Mouse (Mus musculus): ENCODE measurements around the gene Cfap43. TPM values are rescaled to one million over a fixed set of nuclear protein-coding genes. Genes with fewer than 3 reads are reported as not detected.

Cfap43 gene
- polyA plus RNA-seq, 1 experiment = 0.02 TPM

GRCm38 (mm10) chr19:47695725-47696124 is 223.4 kb downstream of the Cfap43 start:
- H3K4me3 ChIP-seq = no peak overlapping the region
- no peak for TF ChIP-seq REST (IDR thresholded peaks at IDR 0.05; ENCODE audit: insufficient read depth, insufficient read length)
- no peak for TF ChIP-seq TCF3 (IDR thresholded peaks at IDR 0.05; ENCODE audit: insufficient read length, low read depth)
- TF ChIP-seq E2F4 (IDR thresholded peaks at IDR 0.05; ENCODE audit: insufficient read depth) = no peak
- no peak for TF ChIP-seq MAX (IDR thresholded peaks at IDR 0.05; ENCODE audit: low read depth)
- no peak for TF ChIP-seq CEBPB (IDR thresholded peaks at IDR 0.05; ENCODE audit: insufficient read depth, poor library complexity, severe bottlenecking)
- no peak for TF ChIP-seq POLR2AphosphoS2 (IDR thresholded peaks at IDR 0.05; ENCODE audit: insufficient read length, low read depth)
- no peak for TF ChIP-seq SRF (IDR thresholded peaks at IDR 0.05; ENCODE audit: control insufficient read depth, insufficient read length, low read depth)
- no peak for TF ChIP-seq TCF12 (IDR thresholded peaks at IDR 0.05; ENCODE audit: insufficient read depth, poor library complexity, severe bottlenecking)
- TF ChIP-seq MYOG (IDR thresholded peaks at IDR 0.05; ENCODE audit: control insufficient read depth in 1 of 3, insufficient read depth in 1 of 3, insufficient read length in 2 of 3, low read depth in 2 of 3) = no peak
- no peak overlapping the region for H3ac ChIP-seq (ENCODE audit: control insufficient read depth, insufficient read length)
- no peaks in the 10 kb centered on the region for H3K27me3 ChIP-seq (ENCODE audit: control insufficient read depth, insufficient read depth, insufficient read length)
- no peaks in the 10 kb centered on the region for H3K36me3 ChIP-seq (ENCODE audit: control insufficient read depth, insufficient read depth)
- H3K4me2 ChIP-seq (ENCODE audit: low read depth) = no peak overlapping the region
- no peaks in the 10 kb centered on the region for H3K79me2 ChIP-seq (ENCODE audit: control insufficient read depth, insufficient read depth)

- H3K4me2 ChIP-seq (ENCODE audit: low read depth) = no peak within 1 kb of the TSS
- H3K4me3 ChIP-seq = no peak within 1 kb of the TSS
- H3K36me3 ChIP-seq (ENCODE audit: control insufficient read depth, insufficient read depth) = no peaks in the 10 kb centered on the region
- H3K27me3 ChIP-seq (ENCODE audit: control insufficient read depth, insufficient read depth, insufficient read length) = no peaks in the 10 kb centered on the region
- TF ChIP-seq E2F4 (IDR thresholded peaks at IDR 0.05; ENCODE audit: insufficient read depth) (no peak), TCF3 (IDR thresholded peaks at IDR 0.05; ENCODE audit: insufficient read length, low read depth) (no peak), SRF (IDR thresholded peaks at IDR 0.05; ENCODE audit: control insufficient read depth, insufficient read length, low read depth) (no peak), MAX (IDR thresholded peaks at IDR 0.05; ENCODE audit: low read depth) (no peak), MYOD1 (IDR thresholded peaks at IDR 0.05; ENCODE audit: control insufficient read depth in 1 of 3, insufficient read length in 2 of 3, low read depth in 2 of 3) (no peak), TCF12 (IDR thresholded peaks at IDR 0.05; ENCODE audit: insufficient read depth, poor library complexity, severe bottlenecking) (no peak), USF1 (IDR thresholded peaks at IDR 0.05; ENCODE audit: low read depth) (no peak), POLR2AphosphoS2 (IDR thresholded peaks at IDR 0.05; ENCODE audit: insufficient read length, low read depth) (no peak), MYOG (IDR thresholded peaks at IDR 0.05; ENCODE audit: control insufficient read depth in 1 of 3, insufficient read depth in 1 of 3, insufficient read length in 2 of 3, low read depth in 2 of 3) (no peak), POLR2A (IDR thresholded peaks at IDR 0.05; ENCODE audit: insufficient read length, low read depth) (no peak), REST (IDR thresholded peaks at IDR 0.05; ENCODE audit: insufficient read depth, insufficient read length) (no peak), CEBPB (IDR thresholded peaks at IDR 0.05; ENCODE audit: insufficient read depth, poor library complexity, severe bottlenecking) (no peak)
- H3ac ChIP-seq (ENCODE audit: control insufficient read depth, insufficient read length) = no peak within 1 kb of the TSS
- no peaks in the 10 kb centered on the region for H3K79me2 ChIP-seq (ENCODE audit: control insufficient read depth, insufficient read depth)
Measured at GRCm38 (mm10) chr19:47691994-47692393, 227.1 kb downstream of the Cfap43 start, which contains the start of gene Col17a1. Gene Col17a1, minus strand, starts transcription at chr19:47692094.

GRCm38 (mm10) chr19:47689592-47689991 is 229.5 kb downstream of the Cfap43 start:
- H3K4me2 ChIP-seq (ENCODE audit: low read depth) = no peak overlapping the region
- H3ac ChIP-seq (ENCODE audit: control insufficient read depth, insufficient read length) = no peak overlapping the region
- no peaks in the 10 kb centered on the region for H3K36me3 ChIP-seq (ENCODE audit: control insufficient read depth, insufficient read depth)
- H3K79me2 ChIP-seq (ENCODE audit: control insufficient read depth, insufficient read depth) = no peaks in the 10 kb centered on the region
- no peak overlapping the region for H3K4me3 ChIP-seq
- H3K27me3 ChIP-seq (ENCODE audit: control insufficient read depth, insufficient read depth, insufficient read length) = no peaks in the 10 kb centered on the region
- no peak for TF ChIP-seq TCF12 (IDR thresholded peaks at IDR 0.05; ENCODE audit: insufficient read depth, poor library complexity, severe bottlenecking)
- TF ChIP-seq POLR2AphosphoS2 (IDR thresholded peaks at IDR 0.05; ENCODE audit: insufficient read length, low read depth) = no peak
- TF ChIP-seq USF1 (IDR thresholded peaks at IDR 0.05; ENCODE audit: low read depth) = no peak
- no peak for TF ChIP-seq TCF3 (IDR thresholded peaks at IDR 0.05; ENCODE audit: insufficient read length, low read depth)
- no peak for TF ChIP-seq SRF (IDR thresholded peaks at IDR 0.05; ENCODE audit: control insufficient read depth, insufficient read length, low read depth)
- no peak for TF ChIP-seq CEBPB (IDR thresholded peaks at IDR 0.05; ENCODE audit: insufficient read depth, poor library complexity, severe bottlenecking)
- no peak for TF ChIP-seq MYOD1 (IDR thresholded peaks at IDR 0.05; ENCODE audit: control insufficient read depth in 1 of 3, insufficient read length in 2 of 3, low read depth in 2 of 3)
- no peak for TF ChIP-seq MAX (IDR thresholded peaks at IDR 0.05; ENCODE audit: low read depth)
- no peak for TF ChIP-seq MYOG (IDR thresholded peaks at IDR 0.05; ENCODE audit: control insufficient read depth in 1 of 3, insufficient read depth in 1 of 3, insufficient read length in 2 of 3, low read depth in 2 of 3)
- no peak for TF ChIP-seq REST (IDR thresholded peaks at IDR 0.05; ENCODE audit: insufficient read depth, insufficient read length)
- no peak for TF ChIP-seq E2F4 (IDR thresholded peaks at IDR 0.05; ENCODE audit: insufficient read depth)
- TF ChIP-seq POLR2A (IDR thresholded peaks at IDR 0.05; ENCODE audit: insufficient read length, low read depth) = no peak

Other genes starting within 250 kb of the Cfap43 start
- gene Col17a1, start 227.2 kb downstream of the Cfap43 start, polyA plus RNA-seq (2012; fragmentation: generic; extraction: Trizol) = 0.18 TPM
- gene Sfr1, start 187.6 kb downstream of the Cfap43 start, polyA plus RNA-seq (2012; fragmentation: generic; extraction: Trizol) = 78.6 TPM
- 232 TPM for gene Gsto1, start 64.3 kb downstream of the Cfap43 start, polyA plus RNA-seq (2012; fragmentation: generic; extraction: Trizol)
- gene Gsto2, start 53.8 kb downstream of the Cfap43 start, polyA plus RNA-seq (2012; fragmentation: generic; extraction: Trizol) = 5.7 TPM
- 54.1 TPM for gene Itprip, start within 50 bp of the Cfap43 start, polyA plus RNA-seq (2012; fragmentation: generic; extraction: Trizol)
- not detected for gene Cfap58, start 18.4 kb upstream of the Cfap43 start, polyA plus RNA-seq (2012; fragmentation: generic; extraction: Trizol)